Mouse (Mus musculus) CH12.LX (cell line): ENCODE results near the gene Stn1. TPM values are rescaled to one million over a fixed set of nuclear protein-coding genes. Genes with fewer than 3 reads are reported as not detected.

ENCODE experiments used
- DNase-seq: peaks from one replicate; pipeline ENCODE4 v3.0.0-alpha.2; 2013; ENCODE audit errors: extremely low read depth
- H3K27ac ChIP-seq: 2 replicates; pipeline ENCODE4 v1.5.1; 2012; ENCODE audit warnings: low read depth, mild to moderate bottlenecking, control low read depth, moderate library complexity; ENCODE audit not compliant: insufficient read depth
- H3K27me3 ChIP-seq: replicated peaks from 2 replicates; pipeline ENCODE3; 2012; ENCODE audit warnings: inconsistent platforms
- H3K36me3 ChIP-seq, 2 experiments: replicated peaks in 1 of 2; 2 replicates each; pipeline versions ENCODE3 to v1.6.1; 2012; ENCODE audit warnings: inconsistent platforms in 1 of 2, low read length in 1 of 2, mild to moderate bottlenecking in 1 of 2, mixed read lengths in 1 of 2, moderate library complexity in 1 of 2; ENCODE audit not compliant: control insufficient read depth in 1 of 2, insufficient read depth in 1 of 2
- H3K4me1 ChIP-seq, 2 experiments: 2 replicates each; pipeline ENCODE4 v1.6.1; 2012; ENCODE audit warnings: inconsistent platforms in 1 of 2, moderate library complexity in 1 of 2; ENCODE audit not compliant: insufficient read depth in 2 of 2, control insufficient read depth in 1 of 2
- H3K4me2 ChIP-seq: 2 replicates; pipeline ENCODE4 v1.6.1; 2012; ENCODE audit warnings: low read depth, mild to moderate bottlenecking, control low read depth; ENCODE audit not compliant: poor library complexity, insufficient read depth, severe bottlenecking
- H3K4me3 ChIP-seq, 3 experiments: fragments of 150-350 bp in 1 of 3; sonication (generic) in 1 of 3; replicated peaks in 1 of 3; 2 replicates each; pipeline versions ENCODE3 to v1.5.1; 2011 to 2012; ENCODE audit warnings: low read depth in 2 of 3, low read length in 2 of 3, mild to moderate bottlenecking in 2 of 3, moderate library complexity in 2 of 3, control low read depth in 1 of 3, improper control_type of control experiment in 1 of 3, inconsistent platforms in 1 of 3, mixed read lengths in 1 of 3; ENCODE audit not compliant: poor library complexity in 1 of 3
- H3K79me2 ChIP-seq: replicated peaks from 2 replicates; pipeline ENCODE4 v1.6.1; 2012; ENCODE audit warnings: mild to moderate bottlenecking, moderate library complexity; ENCODE audit not compliant: control insufficient read depth, poor library complexity, insufficient read depth, severe bottlenecking; ENCODE audit errors: extremely low read depth
- H3K9ac ChIP-seq: 2 replicates; pipeline ENCODE4 v1.6.1; 2012; ENCODE audit warnings: low read depth, mild to moderate bottlenecking, control low read depth, moderate library complexity; ENCODE audit not compliant: insufficient read depth
- H3K9me3 ChIP-seq: replicated peaks from 2 replicates; pipeline ENCODE3; 2012; ENCODE audit warnings: low read length, inconsistent platforms, mixed read lengths
- BHLHE40 ChIP-seq: IDR thresholded peaks from 2 replicates; pipeline ENCODE4 v1.6.1; 2011; ENCODE audit warnings: mild to moderate bottlenecking, low read depth, low read length, improper control_type of control experiment
- CTCF ChIP-seq, 2 experiments: IDR thresholded peaks in 1 of 2; conservative IDR thresholded peaks in 1 of 2; 2 replicates each; pipeline ENCODE4 v1.5.1; 2011 to 2012; ENCODE audit warnings: low read depth in 2 of 2, low read length in 2 of 2, improper control_type of control experiment in 1 of 2, inconsistent platforms in 1 of 2, mild to moderate bottlenecking in 1 of 2, moderate library complexity in 1 of 2
- E2F4 ChIP-seq: IDR thresholded peaks from 2 replicates; pipeline ENCODE4 v1.6.1; 2011; ENCODE audit warnings: low read depth, low read length, improper control_type of control experiment; ENCODE audit not compliant: insufficient replicate concordance
- ELF1 ChIP-seq: IDR thresholded peaks from 2 replicates; pipeline ENCODE4 v1.6.1; 2014; ENCODE audit warnings: low read depth, mild to moderate bottlenecking, inconsistent platforms, low read length, improper control_type of control experiment
- EP300 ChIP-seq: IDR thresholded peaks from 2 replicates; pipeline ENCODE4 v1.6.1; 2011; ENCODE audit warnings: low read length, improper control_type of control experiment
- ETS1 ChIP-seq: conservative IDR thresholded peaks from 2 replicates; pipeline ENCODE4 v1.6.1; 2012; ENCODE audit warnings: low read depth, mild to moderate bottlenecking, inconsistent platforms, low read length, improper control_type of control experiment, moderate library complexity
- GABPA ChIP-seq: IDR thresholded peaks from 2 replicates; pipeline ENCODE4 v1.6.1; 2012; ENCODE audit warnings: low read depth, low read length, improper control_type of control experiment, inconsistent platforms; ENCODE audit not compliant: insufficient replicate concordance
- HCFC1 ChIP-seq: IDR thresholded peaks from 2 replicates; pipeline ENCODE4 v1.6.1; 2012; ENCODE audit warnings: low read depth, mild to moderate bottlenecking, inconsistent platforms, low read length, improper control_type of control experiment
- IRF4 ChIP-seq: IDR thresholded peaks from 2 replicates; pipeline ENCODE4 v1.6.1; 2014; ENCODE audit warnings: low read depth, mild to moderate bottlenecking, inconsistent platforms, low read length, improper control_type of control experiment
- JUN ChIP-seq: IDR thresholded peaks from 2 replicates; pipeline ENCODE4 v1.6.1; 2011; ENCODE audit warnings: low read depth, mild to moderate bottlenecking, low read length, improper control_type of control experiment, moderate library complexity; ENCODE audit not compliant: insufficient read depth
- JUND ChIP-seq: conservative IDR thresholded peaks from 2 replicates; pipeline ENCODE4 v1.6.1; 2011; ENCODE audit warnings: low read depth, low read length, improper control_type of control experiment
- KAT2A ChIP-seq: IDR thresholded peaks from 2 replicates; pipeline ENCODE4 v1.6.1; 2012; ENCODE audit warnings: low read length, improper control_type of control experiment, inconsistent platforms; ENCODE audit not compliant: insufficient replicate concordance
- MAX ChIP-seq: IDR thresholded peaks from 2 replicates; pipeline ENCODE4 v1.6.1; 2011; ENCODE audit warnings: low read length, improper control_type of control experiment
- MAZ ChIP-seq: IDR thresholded peaks from 2 replicates; pipeline ENCODE4 v1.6.1; 2012; ENCODE audit warnings: low read depth, mild to moderate bottlenecking, inconsistent platforms, low read length, improper control_type of control experiment, moderate library complexity
- MEF2A ChIP-seq: IDR thresholded peaks from 2 replicates; pipeline ENCODE4 v1.6.1; 2014; ENCODE audit warnings: low read depth, mild to moderate bottlenecking, inconsistent platforms, low read length, improper control_type of control experiment, borderline replicate concordance
- MXI1 ChIP-seq: IDR thresholded peaks from 2 replicates; pipeline ENCODE4 v1.6.1; 2011; ENCODE audit warnings: mild to moderate bottlenecking, low read depth, low read length, improper control_type of control experiment
- MYC ChIP-seq: IDR thresholded peaks from 2 replicates; pipeline ENCODE4 v1.6.1; 2011; ENCODE audit warnings: low read depth, mild to moderate bottlenecking, improper control_type of control experiment, low read length
- NELFE ChIP-seq: IDR thresholded peaks from 2 replicates; pipeline ENCODE4 v1.6.1; 2011; ENCODE audit warnings: low read depth, low read length, improper control_type of control experiment
- POLR2A ChIP-seq: IDR thresholded peaks from 2 replicates; pipeline ENCODE4 v1.6.1; 2011; ENCODE audit warnings: low read depth, mild to moderate bottlenecking, improper control_type of control experiment, low read length
- POLR2AphosphoS2 ChIP-seq: IDR thresholded peaks from 2 replicates; pipeline ENCODE4 v1.6.1; 2011; ENCODE audit warnings: low read depth, low read length, improper control_type of control experiment
- RAD21 ChIP-seq: IDR thresholded peaks from 2 replicates; pipeline ENCODE4 v1.6.1; 2011; ENCODE audit warnings: low read depth, mild to moderate bottlenecking, low read length, improper control_type of control experiment, moderate library complexity
- RCOR1 ChIP-seq: conservative IDR thresholded peaks from 2 replicates; pipeline ENCODE4 v1.6.1; 2012; ENCODE audit warnings: low read depth, mild to moderate bottlenecking, inconsistent platforms, low read length, improper control_type of control experiment
- SMC3 ChIP-seq: IDR thresholded peaks from 2 replicates; pipeline ENCODE4 v1.6.1; 2011; ENCODE audit warnings: low read depth, low read length, improper control_type of control experiment
- TCF12 ChIP-seq: IDR thresholded peaks from 2 replicates; pipeline ENCODE4 v1.6.1; 2014; ENCODE audit warnings: low read depth, mild to moderate bottlenecking, inconsistent platforms, low read length, improper control_type of control experiment
- UBTF ChIP-seq: IDR thresholded peaks from 2 replicates; pipeline ENCODE4 v1.6.1; 2012; ENCODE audit warnings: low read depth, mild to moderate bottlenecking, inconsistent platforms, low read length, improper control_type of control experiment, moderate library complexity
- USF1 ChIP-seq: IDR thresholded peaks from 2 replicates; pipeline ENCODE4 v1.6.1; 2014; ENCODE audit warnings: low read depth, mild to moderate bottlenecking, inconsistent platforms, low read length, improper control_type of control experiment
- USF2 ChIP-seq: conservative IDR thresholded peaks from 2 replicates; pipeline ENCODE4 v1.6.1; 2011; ENCODE audit warnings: low read depth, low read length, improper control_type of control experiment
- ZNF384 ChIP-seq: IDR thresholded peaks from 2 replicates; pipeline ENCODE4 v1.6.1; 2012; ENCODE audit warnings: low read depth, low read length, improper control_type of control experiment, inconsistent platforms
- dilution Hi-C: fragments of 300-500 bp; cut with MboI; formaldehyde crosslinking; loops from 2 replicates; pipeline ENCODE4 v1.14.3; 2020; ENCODE audit warnings: low sequenced_read_pairs; ENCODE audit not compliant: extremely low pct_unique_long_range_greater_than_20kb, extremely low pct_ligation_motif_present
- in situ Hi-C: fragments of 300-500 bp; cut with MboI; formaldehyde crosslinking; loops from 3 replicates; pipeline ENCODE4 v1.14.3; 2019; ENCODE audit warnings: low sequenced_read_pairs, low pct_ligation_motif_present, low pct_unique_long_range_greater_than_20kb, mixed read lengths
- polyA plus RNA-seq: library from polyadenylated mRNA; unstranded; fragments of >175 nt; gene quantifications from 2 replicates; pipeline ENCODE4 v1.2.1, GENCODE M21; 2012; ENCODE audit warnings: low read depth; ENCODE audit not compliant: insufficient read length
- total RNA-seq, 2 experiments: library from RNA; depleted of rRNA; stranded (reverse); fragments of 300-350 nt in 1 of 2; fragments of >200 nt in 1 of 2; gene quantifications; 2 replicates each; pipeline ENCODE4 v1.2.3; 2012 to 2014

The Stn1 gene
- total and polyA plus RNA-seq, 3 experiments: 18.3 to 35.7 (median 25.3) TPM

- Histone ChIP-seq H3K27me3 (no peaks in the 10 kb centered on the region), H3K79me2 (no peaks in the 10 kb centered on the region), H3K9me3 (peaks cover 8% of the 10 kb centered on the region), H3K36me3 (peaks cover 0 to 21% of the 10 kb centered on the region in 2 experiments), H3K4me3 (peak within 1 kb of the TSS; percentile 47 to 82 (median 73)), H3K4me2 (peak within 1 kb of the TSS; percentile 63), H3K9ac (peak within 1 kb of the TSS; percentile 64), H3K4me1 (peaks cover 0 to 8% of the 10 kb centered on the region in 2 experiments; a peak in 2 of 4 replicates), H3K27ac (no peak within 1 kb of the TSS)
- dilution Hi-C loops (no loop called here), in situ Hi-C loops (loop anchor here (5.0 kb wide), 1 partner anchor 107 kb away; no protein-coding TSS in a partner anchor)
- TF ChIP-seq POLR2A (no peak; the same call in 1 of the 2 replicates), IRF4 (no peak), MYC (no peak), MEF2A (no peak), MAZ (0 out of 2 replicates have a peak, but pooled peaks have one; percentile 1), MAX (no peak), NELFE (0 out of 2 replicates have a peak, but pooled peaks have one; percentile 33), KAT2A (no peak), EP300 (no peak), HCFC1 (no peak), UBTF (0 out of 2 replicates have a peak, but pooled peaks have one; percentile 8), USF1 (no peak)
- DNase-seq: no peak
These were observed 72.7 kb downstream of the Stn1 start, which contains the start of gene Sh3pxd2a for GRCm38 (mm10) chr19:47464304-47465241. Gene Sh3pxd2a (minus strand): TSS chr19:47464401.

GRCm38 (mm10) chr19:47463636-47464303 is 73.5 kb downstream of the Stn1 start:
- no peaks in the 10 kb centered on the region for H3K79me2 ChIP-seq
- peaks cover 0 to 16% of the 10 kb centered on the region in 2 experiments; a peak in 2 of 4 replicates for H3K4me1 ChIP-seq
- H3K9me3 ChIP-seq: peaks cover 8% of the 10 kb centered on the region
- H3K9ac ChIP-seq: peak overlapping the region; percentile 64
- H3K4me3 ChIP-seq: peak overlapping the region; percentile 47 to 82 (median 73)
- H3K36me3 ChIP-seq: peaks cover 0 to 26% of the 10 kb centered on the region in 2 experiments
- no peak for DNase-seq
- in situ Hi-C loops: no loop called here
- peak overlapping the region; percentile 63 for H3K4me2 ChIP-seq
- H3K27me3 ChIP-seq: no peaks in the 10 kb centered on the region
- dilution Hi-C loops: no loop called here
- no peak overlapping the region for H3K27ac ChIP-seq
- no peak for TF ChIP-seq ZNF384
- no peak for TF ChIP-seq EP300
- no peak for TF ChIP-seq MYC
- no peak for TF ChIP-seq JUN
- no peak for TF ChIP-seq RCOR1
- no peak for TF ChIP-seq ETS1
- peak; percentile 42; the same call in 1 of the 2 replicates for TF ChIP-seq MXI1
- TF ChIP-seq CTCF (conservative IDR thresholded peaks at IDR 0.05 in 1 of 2, IDR thresholded peaks at IDR 0.05 in 1 of 2; ENCODE audit: low read depth in 2 of 2, low read length in 2 of 2): peak; percentile 19 to 81; a peak in 3 of 4 replicates
- no peak for TF ChIP-seq E2F4
- peak; percentile 28; the same call in 1 of the 2 replicates for TF ChIP-seq TCF12
- TF ChIP-seq POLR2AphosphoS2: no peak
- 0 out of 2 replicates have a peak, but pooled peaks have one; percentile 4 for TF ChIP-seq BHLHE40
- no peak; the same call in 1 of the 2 replicates for TF ChIP-seq MAZ
- no peak for TF ChIP-seq MAX
- no peak for TF ChIP-seq JUND
- 0 out of 2 replicates have a peak, but pooled peaks have one; percentile 36 for TF ChIP-seq UBTF
- TF ChIP-seq USF2: no peak
- TF ChIP-seq SMC3: peak; percentile 80
- TF ChIP-seq KAT2A: no peak
- TF ChIP-seq RAD21: peak; percentile 67
- TF ChIP-seq GABPA: no peak
- TF ChIP-seq ELF1: no peak; the same call in 1 of the 2 replicates
